Mouse (Mus musculus): ENCODE measurements around the gene Arhgef10l. TPM values are rescaled to one million over a fixed set of nuclear protein-coding genes. Genes with fewer than 3 reads are reported as not detected.

Gene Arhgef10l
- polyA plus RNA-seq, 2 experiments: 2.4 to 2.5 TPM

GRCm38 (mm10) chr4:140641414-140641918 is 24.3 kb downstream of the Arhgef10l start:
- no peak overlapping the region for H3K9ac ChIP-seq (replicated peaks)
- no peak overlapping the region for H3K27ac ChIP-seq
- TF ChIP-seq CTCF (IDR thresholded peaks at IDR 0.05; ENCODE audit: low read depth) (no peak), EP300 (IDR thresholded peaks at IDR 0.05; ENCODE audit: low read depth) (no peak)
- 0 out of 4 replicates have a peak, but pooled peaks cover 0 to 1% of the 10 kb centered on the region in 2 experiments for H3K4me1 ChIP-seq (replicated peaks; ENCODE audit: control insufficient read depth in 2 of 2, insufficient read depth in 2 of 2, low read length in 1 of 2)
- ATAC-seq (ENCODE audit: insufficient read depth) (no peak), DNase-seq (ENCODE audit: low read depth in 3 of 3, low spot score in 3 of 3) (no peak)
- no peak overlapping the region for H3K4me2 ChIP-seq (ENCODE audit: low read depth)
- no peaks in the 10 kb centered on the region for H3K9me3 ChIP-seq (ENCODE audit: control insufficient read depth, low read length)
- H3K27me3 ChIP-seq (ENCODE audit: control insufficient read depth, insufficient read depth, low read length): no peaks in the 10 kb centered on the region
- 38% methylated on average over 5 of the region's 5 CpGs for WGBS (ENCODE audit: insufficient replicate concordance)
- no peak overlapping the region for H3K4me3 ChIP-seq (ENCODE audit: insufficient read depth in 1 of 2, low read depth in 2 of 2, low read length in 2 of 2)
- no peaks in the 10 kb centered on the region for H3K36me3 ChIP-seq (replicated peaks; ENCODE audit: control insufficient read depth, insufficient read depth, low read depth)

GRCm38 (mm10) chr4:140640668-140641067 is 25.1 kb downstream of the Arhgef10l start:
- WGBS (ENCODE audit: insufficient replicate concordance): 61% methylated on average over 9 of the region's 9 CpGs
- TF ChIP-seq CTCF (IDR thresholded peaks at IDR 0.05; ENCODE audit: low read depth) (no peak), EP300 (IDR thresholded peaks at IDR 0.05; ENCODE audit: low read depth) (no peak)
- H3K27me3 ChIP-seq (ENCODE audit: control insufficient read depth, insufficient read depth, low read length): no peaks in the 10 kb centered on the region
- no peak for ATAC-seq (ENCODE audit: insufficient read depth)
- H3K4me3 ChIP-seq (ENCODE audit: insufficient read depth in 1 of 2, low read depth in 2 of 2, low read length in 2 of 2): no peak overlapping the region
- peaks cover 0 to 4% of the 10 kb centered on the region in 2 experiments; a peak in 1 of 4 replicates for H3K4me1 ChIP-seq (replicated peaks; ENCODE audit: control insufficient read depth in 2 of 2, insufficient read depth in 2 of 2, low read length in 1 of 2)
- no peak overlapping the region for H3K27ac ChIP-seq
- H3K9me3 ChIP-seq (ENCODE audit: control insufficient read depth, low read length): no peaks in the 10 kb centered on the region
- H3K36me3 ChIP-seq (replicated peaks; ENCODE audit: control insufficient read depth, insufficient read depth, low read depth): no peaks in the 10 kb centered on the region
- H3K9ac ChIP-seq (replicated peaks): no peak overlapping the region
- no peak overlapping the region for H3K4me2 ChIP-seq (ENCODE audit: low read depth)
- DNase-seq (ENCODE audit: low read depth in 3 of 3, low spot score in 3 of 3): no peak

GRCm38 (mm10) chr4:140640242-140640523 is 25.6 kb downstream of the Arhgef10l start:
- TF ChIP-seq EP300 (IDR thresholded peaks at IDR 0.05; ENCODE audit: low read depth): no peak
- TF ChIP-seq CTCF (IDR thresholded peaks at IDR 0.05; ENCODE audit: low read depth): no peak
- Histone ChIP-seq H3K27me3 (ENCODE audit: control insufficient read depth, insufficient read depth, low read length) (no peaks in the 10 kb centered on the region), H3K4me3 (ENCODE audit: insufficient read depth in 1 of 2, low read depth in 2 of 2, low read length in 2 of 2) (no peak overlapping the region), H3K4me1 (replicated peaks; ENCODE audit: control insufficient read depth in 2 of 2, insufficient read depth in 2 of 2, low read length in 1 of 2) (peaks cover 0 to 4% of the 10 kb centered on the region in 2 experiments; a peak in 1 of 4 replicates), H3K9me3 (ENCODE audit: control insufficient read depth, low read length) (no peaks in the 10 kb centered on the region), H3K36me3 (replicated peaks; ENCODE audit: control insufficient read depth, insufficient read depth, low read depth) (no peaks in the 10 kb centered on the region), H3K27ac (no peak overlapping the region), H3K9ac (replicated peaks) (no peak overlapping the region), H3K4me2 (ENCODE audit: low read depth) (no peak overlapping the region)
- WGBS (ENCODE audit: insufficient replicate concordance): 73% methylated on average over 8 of the region's 8 CpGs
- no peak for DNase-seq (ENCODE audit: low read depth in 3 of 3, low spot score in 3 of 3)
- ATAC-seq (ENCODE audit: insufficient read depth): no peak

- no peak for ATAC-seq (ENCODE audit: insufficient read depth)
- Histone ChIP-seq H3K4me3 (ENCODE audit: insufficient read depth in 1 of 2, low read depth in 2 of 2, low read length in 2 of 2) (no peak overlapping the region), H3K4me2 (ENCODE audit: low read depth) (no peak overlapping the region), H3K9me3 (ENCODE audit: control insufficient read depth, low read length) (no peaks in the 10 kb centered on the region), H3K36me3 (replicated peaks; ENCODE audit: control insufficient read depth, insufficient read depth, low read depth) (no peaks in the 10 kb centered on the region), H3K27me3 (ENCODE audit: control insufficient read depth, insufficient read depth, low read length) (no peaks in the 10 kb centered on the region), H3K27ac (no peak overlapping the region), H3K4me1 (replicated peaks; ENCODE audit: control insufficient read depth in 2 of 2, insufficient read depth in 2 of 2, low read length in 1 of 2) (peaks cover 0 to 4% of the 10 kb centered on the region in 2 experiments; a peak in 1 of 4 replicates), H3K9ac (replicated peaks) (no peak overlapping the region)
- no peak for DNase-seq (ENCODE audit: low read depth in 3 of 3, low spot score in 3 of 3)
- WGBS (ENCODE audit: insufficient replicate concordance): 77% methylated on average over 28 of the region's 28 CpGs
- no peak for TF ChIP-seq CTCF (IDR thresholded peaks at IDR 0.05; ENCODE audit: low read depth)
- no peak for TF ChIP-seq EP300 (IDR thresholded peaks at IDR 0.05; ENCODE audit: low read depth)
Measured at GRCm38 (mm10) chr4:140639431-140640241, 26.2 kb downstream of the Arhgef10l start.

GRCm38 (mm10) chr4:140638591-140638990 is 27.2 kb downstream of the Arhgef10l start:
- Histone ChIP-seq H3K4me2 (ENCODE audit: low read depth) (no peak overlapping the region), H3K27ac (no peak overlapping the region), H3K9me3 (ENCODE audit: control insufficient read depth, low read length) (no peaks in the 10 kb centered on the region), H3K27me3 (ENCODE audit: control insufficient read depth, insufficient read depth, low read length) (no peaks in the 10 kb centered on the region), H3K36me3 (replicated peaks; ENCODE audit: control insufficient read depth, insufficient read depth, low read depth) (no peaks in the 10 kb centered on the region), H3K4me3 (ENCODE audit: insufficient read depth in 1 of 2, low read depth in 2 of 2, low read length in 2 of 2) (no peak overlapping the region), H3K4me1 (replicated peaks; ENCODE audit: control insufficient read depth in 2 of 2, insufficient read depth in 2 of 2, low read length in 1 of 2) (peaks cover 0 to 4% of the 10 kb centered on the region in 2 experiments; a peak in 1 of 4 replicates), H3K9ac (replicated peaks) (no peak overlapping the region)
- ATAC-seq (ENCODE audit: insufficient read depth) (no peak), DNase-seq (ENCODE audit: low read depth in 3 of 3, low spot score in 3 of 3) (no peak)
- WGBS (ENCODE audit: insufficient replicate concordance): 71% methylated on average over 5 of the region's 5 CpGs
- TF ChIP-seq EP300 (IDR thresholded peaks at IDR 0.05; ENCODE audit: low read depth): no peak
- no peak for TF ChIP-seq CTCF (IDR thresholded peaks at IDR 0.05; ENCODE audit: low read depth)

Data from liver, embryonic 14.5 days (tissue).